Mouse (Mus musculus) intestine, embryonic 14.5 days (tissue): ENCODE data around the gene Abca4. TPM values are rescaled to one million over a fixed set of nuclear protein-coding genes. Genes with fewer than 3 reads are reported as not detected.

Experiments used
- ATAC-seq: fragments of 200-750 bp; cut with Nextera tagmentation; replicated peaks from 2 replicates; pipeline ENCODE4 v1.8.0; 2017; ENCODE audit warnings: low read depth, moderate number of reproducible peaks, moderate TSS enrichment, moderate library complexity; ENCODE audit not compliant: low FRiP score, low TSS enrichment
- DNase-seq: peaks from one replicate; pipeline ENCODE4 v3.0.0-alpha.2; 2018; ENCODE audit warnings: low spot score
- H3K27ac ChIP-seq: fragments of 300-500 bp; sonication (generic); 2 replicates; pipeline ENCODE4 v1.5.1; 2014; ENCODE audit warnings: low read depth, mild to moderate bottlenecking, control low read depth
- H3K27me3 ChIP-seq: fragments of 300-500 bp; sonication (generic); replicated peaks from 2 replicates; pipeline ENCODE4 v1.6.1; 2014; ENCODE audit warnings: low read length, control low read depth; ENCODE audit not compliant: control insufficient read depth, insufficient read depth
- H3K36me3 ChIP-seq: fragments of 300-500 bp; sonication (generic); 2 replicates; pipeline ENCODE4 v1.6.1; 2014; ENCODE audit warnings: low read length, control low read depth; ENCODE audit not compliant: control insufficient read depth, insufficient read depth
- H3K4me1 ChIP-seq: fragments of 300-500 bp; sonication (generic); replicated peaks from 2 replicates; pipeline ENCODE4 v1.6.1; 2014; ENCODE audit warnings: low read length, control low read depth, mixed read lengths; ENCODE audit not compliant: control insufficient read depth, insufficient read depth
- H3K4me2 ChIP-seq: fragments of 300-500 bp; sonication (generic); 2 replicates; pipeline ENCODE4 v1.6.1; 2014; ENCODE audit warnings: low read length
- H3K4me3 ChIP-seq: fragments of 300-500 bp; sonication (generic); 2 replicates; pipeline ENCODE4 v1.5.1; 2014; ENCODE audit warnings: low read depth, low read length, control low read depth, mixed read lengths
- H3K9ac ChIP-seq: fragments of 300-500 bp; sonication (generic); 2 replicates; pipeline ENCODE4 v1.6.1; 2014; ENCODE audit warnings: mild to moderate bottlenecking, low read length
- H3K9me3 ChIP-seq: fragments of 300-500 bp; sonication (generic); 2 replicates; pipeline ENCODE4 v1.6.1; 2016; ENCODE audit warnings: low read length, control low read depth; ENCODE audit not compliant: control insufficient read depth
- WGBS: fragments of 180-500 bp; shearing (Covaris S2); extraction: QIAGEN DNeasy Blood & Tissue Kit; methylation state at CpG from one replicate; pipeline ENCODE4 v1.1.7; 2014; 5-methylcytosine and 5-hydroxymethylcytosine counted together
- polyA plus RNA-seq: library from polyadenylated mRNA; unstranded; fragments of >200 nt; fragmentation: Nextera tagmentation; extraction: Ambion mirVana; gene quantifications from 2 replicates; pipeline ENCODE4 v1.2.1, GENCODE M21; 2014

Gene Abca4
- polyA plus RNA-seq, 1 experiment from 2014 or later: 0.99 TPM

DNA sequence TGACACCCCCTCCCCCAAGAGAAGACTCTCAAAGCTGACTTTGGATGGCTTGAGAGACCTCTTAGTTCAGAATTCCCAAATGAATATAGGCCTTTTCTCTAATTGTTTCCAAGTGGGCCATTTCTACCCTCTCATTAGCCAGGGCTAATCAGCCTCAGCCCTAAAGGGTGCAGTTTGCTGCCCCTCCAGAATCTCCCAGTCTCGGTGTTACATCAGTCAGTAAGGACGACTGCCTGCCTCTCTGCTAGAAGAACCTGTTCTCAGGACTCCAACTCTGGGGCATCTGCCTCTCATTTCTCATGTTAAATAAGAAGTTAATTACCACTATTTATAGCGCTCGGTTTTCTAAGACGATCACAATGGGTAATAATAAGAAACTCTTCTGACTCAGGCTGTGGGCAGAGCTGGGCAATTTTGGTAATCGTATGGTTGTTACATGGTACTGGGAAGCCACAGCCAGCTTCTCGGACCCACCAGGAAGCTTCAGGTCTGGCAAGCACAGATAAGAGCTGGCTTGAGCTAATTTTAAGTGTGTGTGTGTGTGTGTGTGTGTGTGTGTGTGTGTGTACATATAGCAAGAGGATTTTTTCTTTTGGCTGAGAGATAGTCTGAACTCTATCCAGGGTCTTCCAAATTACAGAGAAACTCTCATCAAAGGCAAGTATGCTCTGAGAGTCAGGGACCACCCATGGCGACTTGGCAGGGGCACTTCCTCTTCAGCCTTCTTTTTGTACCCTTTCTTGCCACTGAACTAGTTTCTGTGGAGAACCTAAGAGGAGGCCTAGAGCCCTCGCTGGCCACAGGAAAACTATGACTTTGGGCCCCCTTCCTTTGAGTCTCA lies 67.1 kb downstream of the Abca4 start:
- H3K9me3 ChIP-seq: no peaks in the 10 kb centered on the region
- WGBS: 50% methylated on average over 9 of the region's 9 CpGs
- H3K27ac ChIP-seq: no peak overlapping the region
- no peak overlapping the region for H3K9ac ChIP-seq
- ATAC-seq: no peak
- no peak overlapping the region for H3K4me3 ChIP-seq
- no peaks in the 10 kb centered on the region for H3K36me3 ChIP-seq
- H3K4me1 ChIP-seq: 0 out of 2 replicates have a peak, but pooled peaks cover 3% of the 10 kb centered on the region
- H3K27me3 ChIP-seq: no peaks in the 10 kb centered on the region
- DNase-seq: no peak
- no peak overlapping the region for H3K4me2 ChIP-seq

DNA sequence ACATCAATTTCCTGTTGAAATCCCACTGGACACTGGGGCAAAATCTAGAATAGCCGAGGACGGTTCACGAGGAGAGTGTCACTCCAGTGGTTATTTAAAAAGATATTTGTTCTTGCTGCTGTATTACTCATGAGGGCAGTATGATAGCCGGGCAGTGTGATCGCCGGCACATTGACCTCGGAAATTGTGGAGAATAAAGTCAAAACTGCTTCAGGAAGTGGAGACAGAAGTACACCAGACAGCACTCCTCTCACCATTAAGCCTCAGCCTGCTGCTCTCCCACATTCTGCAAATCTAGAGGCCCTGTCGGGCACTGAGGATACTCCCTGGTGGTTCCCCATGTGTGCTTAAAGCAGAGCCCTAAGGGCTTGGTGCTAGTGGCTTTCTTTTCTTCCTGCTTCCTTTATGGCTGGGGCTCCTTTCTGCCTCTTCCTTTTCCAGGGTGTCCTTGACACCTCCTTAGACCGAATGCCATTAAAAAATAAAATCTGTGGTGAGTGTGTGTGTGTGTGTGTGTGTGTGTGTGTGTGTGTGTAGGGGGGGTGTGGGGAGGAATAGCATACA lies 74.5 kb downstream of the Abca4 start:
- Histone ChIP-seq H3K4me2 (no peak overlapping the region), H3K9me3 (no peaks in the 10 kb centered on the region), H3K9ac (no peak overlapping the region), H3K4me3 (no peak overlapping the region), H3K36me3 (no peaks in the 10 kb centered on the region), H3K4me1 (peaks cover 12% of the 10 kb centered on the region; the same call in 1 of the 2 replicates), H3K27me3 (no peaks in the 10 kb centered on the region), H3K27ac (no peak overlapping the region)
- WGBS: 41% methylated on average over 9 of the region's 9 CpGs
- DNase-seq (no peak), ATAC-seq (no peak)

DNA sequence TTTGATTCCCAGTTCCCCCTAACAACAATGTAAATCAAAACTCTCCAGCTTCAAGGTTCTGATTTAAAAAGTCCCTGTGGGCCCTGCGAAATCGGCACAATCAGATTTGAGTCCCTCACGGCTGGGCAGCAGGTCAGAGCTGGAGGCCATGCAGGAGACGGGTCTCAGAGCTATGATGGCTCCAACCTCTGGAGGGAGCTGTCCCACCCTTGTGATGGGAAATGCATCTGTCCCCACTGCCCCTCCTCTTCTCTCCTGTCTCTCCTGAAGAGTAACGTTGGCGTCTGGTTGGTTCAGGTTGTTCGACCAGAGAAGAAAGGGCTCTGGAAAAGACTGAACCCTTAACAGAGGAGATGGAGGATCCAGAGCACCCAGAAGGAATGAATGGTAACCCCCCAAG lies 75.5 kb downstream of the Abca4 start:
- Histone ChIP-seq H3K27ac (peak overlapping the region; percentile 22; the same call in 1 of the 2 replicates), H3K27me3 (no peaks in the 10 kb centered on the region), H3K4me2 (no peak overlapping the region), H3K9ac (no peak overlapping the region), H3K9me3 (no peaks in the 10 kb centered on the region), H3K4me3 (no peak overlapping the region), H3K36me3 (no peaks in the 10 kb centered on the region), H3K4me1 (peaks cover 12% of the 10 kb centered on the region; the same call in 1 of the 2 replicates)
- 73% methylated on average over 7 of the region's 7 CpGs for WGBS
- no peak for DNase-seq
- no peak for ATAC-seq

DNA sequence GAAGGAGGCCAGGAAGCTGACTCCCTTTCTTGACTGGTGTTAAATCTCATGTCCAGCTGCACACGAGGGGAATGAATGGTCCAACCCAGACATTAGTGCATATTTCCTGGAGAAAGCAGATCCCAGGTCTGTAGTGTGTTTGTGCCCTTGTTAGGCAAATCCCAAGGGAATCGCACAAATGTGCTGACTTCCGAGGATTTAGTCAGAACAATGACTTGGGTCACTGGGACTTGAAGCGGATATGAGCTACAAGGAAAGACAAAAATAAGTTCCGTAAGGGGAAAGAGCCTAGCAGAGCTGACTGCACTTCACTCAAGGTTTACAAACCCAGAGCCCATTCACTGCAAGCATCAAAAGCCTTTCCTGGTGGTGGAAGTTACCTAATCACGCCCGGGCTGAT lies 76.0 kb downstream of the Abca4 start:
- Histone ChIP-seq H3K4me2 (no peak overlapping the region), H3K9ac (no peak overlapping the region), H3K9me3 (no peaks in the 10 kb centered on the region), H3K27me3 (no peaks in the 10 kb centered on the region), H3K27ac (peak overlapping the region; percentile 22; the same call in 1 of the 2 replicates), H3K36me3 (no peaks in the 10 kb centered on the region), H3K4me3 (no peak overlapping the region), H3K4me1 (peaks cover 12% of the 10 kb centered on the region; the same call in 1 of the 2 replicates)
- DNase-seq: no peak
- ATAC-seq: no peak
- 72% methylated on average over 7 of the region's 7 CpGs for WGBS

DNA sequence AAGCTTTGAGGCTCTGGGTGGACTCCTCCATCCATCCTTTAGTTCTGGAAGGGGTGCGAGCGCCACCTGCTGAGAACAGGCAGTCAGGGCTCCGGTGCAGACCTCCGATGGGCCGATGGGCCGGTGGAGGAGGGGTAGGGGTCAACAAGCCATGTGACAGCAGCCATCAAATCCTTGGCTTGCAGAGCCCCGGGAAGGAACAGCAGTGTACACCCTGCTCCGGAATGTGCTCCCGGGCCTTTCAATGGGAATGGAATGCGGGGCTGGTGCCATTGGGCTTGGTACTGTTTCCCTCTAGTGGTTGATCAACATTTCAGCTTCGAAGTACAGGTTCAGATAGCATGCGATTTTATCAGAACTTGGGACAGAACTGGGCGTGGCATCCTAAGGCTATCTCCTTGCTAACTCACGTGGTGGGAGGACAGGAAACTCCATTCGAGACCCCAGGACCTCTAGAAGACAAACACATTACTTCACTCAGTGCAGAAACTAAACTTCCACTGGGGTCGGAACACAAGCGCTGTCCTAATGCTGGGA lies 78.0 kb downstream of the Abca4 start:
- Histone ChIP-seq H3K36me3 (no peaks in the 10 kb centered on the region), H3K4me3 (peak overlapping the region; percentile 26), H3K27ac (peak overlapping the region; percentile 38; the same call in 1 of the 2 replicates), H3K9me3 (no peaks in the 10 kb centered on the region), H3K9ac (no peak overlapping the region), H3K4me2 (peak overlapping the region; percentile 52), H3K4me1 (peaks cover 12% of the 10 kb centered on the region; the same call in 1 of the 2 replicates), H3K27me3 (no peaks in the 10 kb centered on the region)
- WGBS: 6% methylated on average over 17 of the region's 17 CpGs
- peak; percentile 96 for DNase-seq
- ATAC-seq: peak; percentile 94

DNA sequence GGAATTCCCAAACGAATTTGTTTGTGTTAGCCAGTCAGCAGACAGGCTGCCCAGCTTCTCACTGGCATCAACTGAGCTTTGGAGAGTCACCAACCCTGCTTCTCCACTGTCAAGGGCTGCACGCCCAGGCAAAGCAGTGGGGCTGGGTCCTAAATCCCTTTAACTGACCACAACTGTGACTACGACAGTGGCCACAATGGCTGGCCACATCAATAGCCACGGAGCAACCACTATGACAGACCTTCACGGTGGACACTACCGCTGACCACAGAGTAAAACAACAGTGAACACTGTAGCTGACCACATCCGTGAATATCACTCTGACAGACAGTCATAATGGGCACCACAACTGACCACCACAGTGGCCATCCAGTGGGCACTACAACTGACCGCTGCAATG lies 78.6 kb downstream of the Abca4 start:
- H3K4me3 ChIP-seq: no peak overlapping the region
- peak overlapping the region; percentile 52; the same call in 1 of the 2 replicates for H3K4me2 ChIP-seq
- peak overlapping the region; percentile 38; the same call in 1 of the 2 replicates for H3K27ac ChIP-seq
- WGBS: 83% methylated on average over 8 of the region's 8 CpGs
- H3K4me1 ChIP-seq: peaks cover 12% of the 10 kb centered on the region; the same call in 1 of the 2 replicates
- no peak overlapping the region for H3K9ac ChIP-seq
- ATAC-seq (no peak), DNase-seq (no peak)
- no peaks in the 10 kb centered on the region for H3K36me3 ChIP-seq
- H3K9me3 ChIP-seq: no peaks in the 10 kb centered on the region
- H3K27me3 ChIP-seq: no peaks in the 10 kb centered on the region

DNA sequence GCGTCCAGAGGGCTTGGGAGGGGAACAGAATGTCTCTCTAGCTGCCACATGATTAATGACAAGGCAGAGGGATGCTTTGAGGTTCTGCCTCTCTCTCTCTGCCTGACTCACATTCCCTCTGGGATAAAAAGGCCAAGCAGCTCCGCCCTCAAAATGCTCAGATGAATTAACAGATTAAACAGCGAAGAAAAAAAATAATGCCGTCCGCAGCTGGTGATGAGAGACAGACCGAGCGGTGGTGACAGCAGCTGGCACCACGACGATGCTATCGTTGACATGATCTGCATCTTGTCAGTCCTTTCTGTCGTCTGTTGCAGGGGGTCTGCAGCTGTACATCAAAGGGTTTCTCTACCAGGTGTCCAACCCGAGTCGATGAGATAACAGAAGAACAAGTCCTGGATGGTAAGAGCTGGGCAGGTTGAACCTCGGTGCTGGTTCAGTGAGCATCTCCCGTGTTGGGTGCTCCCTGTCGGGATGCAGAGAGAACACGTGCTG lies 84.8 kb downstream of the Abca4 start:
- 25% methylated on average over 17 of the region's 17 CpGs for WGBS
- no peak for ATAC-seq
- no peak overlapping the region for H3K9ac ChIP-seq
- H3K9me3 ChIP-seq: no peaks in the 10 kb centered on the region
- H3K4me1 ChIP-seq: peaks cover 13% of the 10 kb centered on the region; the same call in 1 of the 2 replicates
- no peaks in the 10 kb centered on the region for H3K36me3 ChIP-seq
- no peaks in the 10 kb centered on the region for H3K27me3 ChIP-seq
- no peak overlapping the region for H3K4me3 ChIP-seq
- H3K4me2 ChIP-seq: no peak overlapping the region
- H3K27ac ChIP-seq: no peak overlapping the region
- DNase-seq: no peak

DNA sequence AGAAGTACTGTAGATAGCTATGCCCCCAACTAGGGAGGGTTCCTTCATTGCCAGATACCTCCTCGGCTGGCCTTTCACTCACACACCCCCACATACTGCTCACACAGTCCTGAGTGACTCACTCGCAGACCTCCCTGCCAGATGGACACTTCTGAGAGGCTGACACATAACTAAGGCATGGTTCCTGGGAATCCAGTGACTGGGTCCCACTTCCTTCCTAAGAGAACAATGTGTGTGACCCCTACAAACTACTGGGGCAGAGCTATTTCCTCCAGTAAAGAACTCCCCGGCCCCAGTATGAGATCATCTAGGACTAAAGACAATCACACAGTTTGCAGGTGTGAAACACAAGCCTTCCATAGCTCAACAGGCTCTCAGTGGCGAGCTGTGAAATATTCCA lies 86.5 kb downstream of the Abca4 start:
- WGBS: 45% methylated on average over 4 of the region's 4 CpGs
- Histone ChIP-seq H3K36me3 (no peaks in the 10 kb centered on the region), H3K4me1 (peaks cover 13% of the 10 kb centered on the region; the same call in 1 of the 2 replicates), H3K27ac (no peak overlapping the region), H3K9ac (no peak overlapping the region), H3K4me3 (no peak overlapping the region), H3K9me3 (no peaks in the 10 kb centered on the region), H3K27me3 (no peaks in the 10 kb centered on the region), H3K4me2 (no peak overlapping the region)
- ATAC-seq (peak; percentile 63; the same call in 1 of the 2 replicates), DNase-seq (no peak)
